Mouse (Mus musculus) stomach, postnatal 0 days (tissue): ENCODE results near the gene Tstd3. TPM values are rescaled to one million over a fixed set of nuclear protein-coding genes. Genes with fewer than 3 reads are reported as not detected.

ENCODE experiments used
- ATAC-seq: fragments of 200-750 bp; cut with Nextera tagmentation; 2 replicates; pipeline ENCODE4 v1.8.0; 2017; ENCODE audit not compliant: low FRiP score, low TSS enrichment
- DNase-seq: peaks from one replicate; pipeline ENCODE4 v3.0.0-alpha.2; 2016; ENCODE audit warnings: low spot score
- H3K27ac ChIP-seq: fragments of 300-500 bp; sonication (generic); replicated peaks from 2 replicates; pipeline ENCODE4 v1.5.1; 2014; ENCODE audit warnings: mild to moderate bottlenecking, control low read depth
- H3K27me3 ChIP-seq: fragments of 300-500 bp; sonication (generic); 2 replicates; pipeline ENCODE4 v1.6.1; 2014; ENCODE audit warnings: low read length; ENCODE audit not compliant: control insufficient read depth, insufficient read depth
- H3K36me3 ChIP-seq: fragments of 300-500 bp; sonication (generic); 2 replicates; pipeline ENCODE4 v1.6.1; 2014; ENCODE audit warnings: low read length, mixed read lengths; ENCODE audit not compliant: control insufficient read depth, insufficient read depth
- H3K4me1 ChIP-seq: fragments of 300-500 bp; sonication (generic); replicated peaks from 2 replicates; pipeline ENCODE4 v1.6.1; 2014; ENCODE audit warnings: antibody characterized with exemption; ENCODE audit not compliant: control insufficient read depth, insufficient read depth
- H3K4me2 ChIP-seq: fragments of 300-500 bp; sonication (generic); replicated peaks from 2 replicates; pipeline ENCODE4 v1.6.1; 2014; ENCODE audit warnings: low read depth, mild to moderate bottlenecking, control low read depth, moderate library complexity
- H3K4me3 ChIP-seq: fragments of 300-500 bp; sonication (generic); 2 replicates; pipeline ENCODE4 v1.5.1; 2014; ENCODE audit warnings: low read depth, low read length, control low read depth
- H3K9ac ChIP-seq: fragments of 300-500 bp; sonication (generic); 2 replicates; pipeline ENCODE4 v1.6.1; 2014; ENCODE audit warnings: mild to moderate bottlenecking, low read length, control low read depth, mixed read lengths
- H3K9me3 ChIP-seq: fragments of 300-500 bp; sonication (generic); 2 replicates; pipeline ENCODE4 v1.6.1; 2016; ENCODE audit warnings: low read length; ENCODE audit not compliant: control insufficient read depth
- CTCF ChIP-seq: IDR thresholded peaks from 2 replicates; pipeline ENCODE4 v1.5.1; 2016; ENCODE audit warnings: antibody characterized with exemption, low read depth, mild to moderate bottlenecking, moderate library complexity
- EP300 ChIP-seq: optimal IDR thresholded peaks from 2 replicates; pipeline ENCODE3; 2016; ENCODE audit warnings: antibody characterized with exemption
- WGBS: fragments of 180-500 bp; shearing (Covaris S2); extraction: QIAGEN DNeasy Blood & Tissue Kit; methylation state at CpG from one replicate; pipeline ENCODE4 v1.1.7; 2014; 5-methylcytosine and 5-hydroxymethylcytosine counted together
- polyA plus RNA-seq: library from polyadenylated mRNA; unstranded; fragments of >200 nt; fragmentation: Nextera tagmentation; extraction: Ambion mirVana; gene quantifications from 2 replicates; pipeline ENCODE4 v1.2.1, GENCODE M21; 2015

Tstd3 gene
- polyA plus RNA-seq, 1 experiment from 2014 or later = 14.8 TPM

GRCm38 (mm10) chr4:21727615-21728165 lies 39.3 kb downstream of the Tstd3 start, which contains the start of gene Ccnc:
TSS of gene Ccnc (plus strand) at chr4:21727701.
- peak within 1 kb of the TSS; percentile 82 for H3K4me2 ChIP-seq
- no peaks in the 10 kb centered on the region for H3K36me3 ChIP-seq
- peak within 1 kb of the TSS; percentile 79 for H3K9ac ChIP-seq
- no peak for TF ChIP-seq EP300
- H3K4me1 ChIP-seq = no peaks in the 10 kb centered on the region
- no peaks in the 10 kb centered on the region for H3K27me3 ChIP-seq
- H3K9me3 ChIP-seq = no peaks in the 10 kb centered on the region
- ATAC-seq = peak; percentile 100
- H3K27ac ChIP-seq = peak within 1 kb of the TSS; percentile 82
- under 1% methylated on average over 37 of the region's 37 CpGs for WGBS
- DNase-seq = peak; percentile 95
- peak within 1 kb of the TSS; percentile 77 for H3K4me3 ChIP-seq

GRCm38 (mm10) chr4:21726912-21727614 lies 39.9 kb downstream of the Tstd3 start:
- no peaks in the 10 kb centered on the region for H3K27me3 ChIP-seq
- H3K4me3 ChIP-seq = peak overlapping the region; percentile 77
- under 1% methylated on average over 22 of the region's 22 CpGs for WGBS
- H3K4me2 ChIP-seq = peak overlapping the region; percentile 82
- H3K4me1 ChIP-seq = no peaks in the 10 kb centered on the region
- ATAC-seq (peak; percentile 60), DNase-seq (peak; percentile 30)
- no peaks in the 10 kb centered on the region for H3K9me3 ChIP-seq
- TF ChIP-seq CTCF (peak; percentile 83), EP300 (no peak)
- H3K27ac ChIP-seq = peak overlapping the region; percentile 59
- no peaks in the 10 kb centered on the region for H3K36me3 ChIP-seq
- H3K9ac ChIP-seq = peak overlapping the region; percentile 79

- no peak for DNase-seq
- ATAC-seq = no peak
- H3K27me3 ChIP-seq = no peaks in the 10 kb centered on the region
- WGBS = 58% methylated on average over 7 of the region's 7 CpGs
- H3K27ac ChIP-seq = no peak overlapping the region
- no peak for TF ChIP-seq CTCF
- TF ChIP-seq EP300 = no peak
- H3K4me2 ChIP-seq = no peak overlapping the region
- H3K4me1 ChIP-seq = no peaks in the 10 kb centered on the region
- no peaks in the 10 kb centered on the region for H3K36me3 ChIP-seq
- H3K9me3 ChIP-seq = no peaks in the 10 kb centered on the region
- no peak overlapping the region for H3K4me3 ChIP-seq
- no peak overlapping the region for H3K9ac ChIP-seq
Measured at GRCm38 (mm10) chr4:21722752-21723334, 44.2 kb downstream of the Tstd3 start.

DNA sequence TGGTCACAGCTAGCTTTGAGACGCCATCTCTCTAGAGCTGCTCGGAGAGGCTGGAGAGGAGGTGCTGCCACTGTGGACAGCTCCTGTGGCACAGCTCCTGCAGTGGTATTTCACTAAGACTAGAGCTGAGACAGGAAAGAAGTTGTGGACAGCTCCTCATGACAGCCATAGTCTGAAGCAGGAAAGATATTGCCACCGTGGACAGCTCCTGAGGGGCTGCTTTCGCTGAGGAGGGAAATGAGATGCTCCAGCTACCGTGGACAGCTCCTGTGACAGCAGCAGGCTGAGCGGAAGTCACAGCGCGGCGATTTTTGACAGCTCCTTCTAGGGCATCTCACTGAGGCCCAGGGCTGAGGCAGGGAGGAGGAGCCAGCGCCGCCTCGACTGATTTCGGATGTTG lies 54.9 kb downstream of the Tstd3 start:
- H3K27ac ChIP-seq = no peak overlapping the region
- no peaks in the 10 kb centered on the region for H3K9me3 ChIP-seq
- 2% methylated on average over 13 of the region's 13 CpGs for WGBS
- peak; percentile 88 for ATAC-seq
- DNase-seq = peak; percentile 87
- no peak overlapping the region for H3K4me3 ChIP-seq
- no peaks in the 10 kb centered on the region for H3K36me3 ChIP-seq
- no peaks in the 10 kb centered on the region for H3K27me3 ChIP-seq
- no peak overlapping the region for H3K9ac ChIP-seq
- H3K4me2 ChIP-seq = 0 out of 2 replicates have a peak overlapping the region, but pooled peaks have one; percentile 18
- H3K4me1 ChIP-seq = no peaks in the 10 kb centered on the region
- TF ChIP-seq EP300 (no peak), CTCF (peak; percentile 29; the same call in 1 of the 2 replicates)

Other genes starting within 250 kb of the Tstd3 start
- gene Prdm13, start 81.2 kb downstream of the Tstd3 start, polyA plus RNA-seq = not detected in 2 replicates
- gene Ccnc, start 39.5 kb downstream of the Tstd3 start, polyA plus RNA-seq = 23.6 and 24.6 TPM in 2 replicates
- 2.7 and 3.4 TPM in 2 replicates for gene Usp45, start 56 bp downstream of the Tstd3 start, polyA plus RNA-seq
- gene Pnisr, start 80.4 kb upstream of the Tstd3 start, polyA plus RNA-seq = 41.3 and 41.4 TPM in 2 replicates
- gene Coq3, start 112.5 kb upstream of the Tstd3 start, polyA plus RNA-seq = 14.6 and 15.6 TPM in 2 replicates
- 1.5 and 1.7 TPM in 2 replicates for gene Faxc, start 164.1 kb upstream of the Tstd3 start, polyA plus RNA-seq